Mouse (Mus musculus): Measurements from ENCODE around the gene Islr2.

DNA sequence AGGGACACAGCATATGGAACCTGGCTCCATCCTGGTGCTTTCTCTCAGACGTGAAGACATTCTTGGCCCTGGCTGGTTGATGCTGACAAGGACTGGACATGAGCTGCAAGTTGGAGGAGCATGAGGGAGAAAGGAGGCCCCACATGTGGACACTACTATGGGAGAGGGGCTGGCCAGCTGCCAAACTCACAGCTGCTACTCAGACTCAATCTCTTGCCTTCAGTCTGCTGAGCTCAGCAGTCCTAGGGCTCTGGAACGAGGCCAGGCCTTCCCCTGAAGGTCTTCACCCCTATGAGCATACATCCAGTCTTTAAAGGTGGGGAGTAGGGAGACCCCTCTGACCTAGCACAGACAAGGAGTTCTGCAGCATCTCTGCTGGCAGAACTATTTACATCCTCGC is 48.8 kb downstream of the Islr2 start:
- TF ChIP-seq CTCF (IDR thresholded peaks at IDR 0.05; ENCODE audit: low read depth, low read length) (no peak), GATA1 (IDR thresholded peaks at IDR 0.05; ENCODE audit: borderline replicate concordance, low read length) (no peak)

Measured in G1E (cell line).